Mouse (Mus musculus) embryonic stem cell, embryonic (primary cell): ENCODE data around the gene Tekt4.

Experiments used
- CTCF ChIA-PET, 4 experiments: fragments of 300-600 bp in 2 of 4; fragments of 350-600 bp in 2 of 4; sonication (Branson Sonifier 250); formaldehyde crosslinking; loops; one replicate each; lab custom pipeline; 2022; ENCODE audit warnings: inconsistent platforms in 2 of 4; lab: Charles Lee
- POLR2A ChIA-PET, 4 experiments: fragments of 300-600 bp in 2 of 4; fragments of 350-600 bp in 2 of 4; sonication (Branson Sonifier 250); formaldehyde crosslinking; loops; one replicate each; lab custom pipeline; 2022; ENCODE audit warnings: antibody characterized with exemption in 4 of 4, inconsistent platforms in 1 of 4; lab: Charles Lee

Tekt4 gene

GRCm38 (mm10) chr17:25482092-25482491 lies 27.7 kb downstream of the Tekt4 start:
- CTCF ChIA-PET = interaction anchor here in 1 of 4 experiments (1.4 kb wide), 1 partner anchor 319 kb away, joined by 4 read pairs; no protein-coding TSS in a partner anchor
- POLR2A ChIA-PET = interaction anchor here in 1 of 4 experiments (1.0 to 1.1 kb wide), 2 partner anchors 15 to 33 kb away, joined by 3 read pairs; partner anchors contain the start of gene Sstr5

DNA sequence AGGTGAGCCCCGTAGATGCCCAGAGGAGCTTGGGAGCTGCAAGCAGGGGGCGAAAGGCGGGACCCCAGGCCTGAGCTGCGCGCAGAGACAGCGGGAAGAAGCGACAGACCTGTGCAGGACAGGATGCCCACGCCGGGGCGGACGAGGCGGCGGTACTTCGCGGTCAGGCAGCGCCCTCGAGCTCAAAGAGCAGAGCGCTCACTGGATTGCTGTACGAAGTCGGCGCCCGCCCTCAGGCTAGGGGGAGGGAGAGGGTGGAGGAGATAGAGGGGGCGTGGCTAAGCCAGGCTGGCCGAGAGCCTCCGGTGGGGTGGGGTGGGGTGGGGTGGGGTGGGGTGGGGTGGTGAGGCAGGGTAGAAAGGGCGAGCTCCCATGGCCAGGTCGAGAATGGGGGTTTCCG lies 42.6 kb downstream of the Tekt4 start, which contains the start of gene Sstr5:
Gene Sstr5 (minus strand): TSS at position 276 of the 400 bp plus-strand sequence.
- CTCF ChIA-PET = interaction anchor here (0.6 to 2.6 kb wide), 16 partner anchors 11 to 1018 kb away, joined by 3 to 18 read pairs (median 4); partner anchors contain the start of genes Lmf1 (in 1 of the 4), Mlst8 (in 1 of the 4), Sox8 (in 1 of the 4) and Ube2i (in 1 of the 4)
- POLR2A ChIA-PET = interaction anchor here in 3 of 4 experiments (0.6 to 1.9 kb wide), 14 partner anchors 10 to 336 kb away, joined by 3 to 9 read pairs (median 4); partner anchors contain the start of genes Lmf1 (in 1 of the 3), Sox8 (in 1 of the 3) and Stub1 (in 1 of the 3)

GRCm38 (mm10) chr17:25502599-25502998 lies 48.2 kb downstream of the Tekt4 start:
- ChIA-PET CTCF (interaction anchor here in 1 of 4 experiments (1.3 kb wide), 1 partner anchor 26 kb away, joined by 3 read pairs; no protein-coding TSS in a partner anchor), POLR2A (no interaction called here)

DNA sequence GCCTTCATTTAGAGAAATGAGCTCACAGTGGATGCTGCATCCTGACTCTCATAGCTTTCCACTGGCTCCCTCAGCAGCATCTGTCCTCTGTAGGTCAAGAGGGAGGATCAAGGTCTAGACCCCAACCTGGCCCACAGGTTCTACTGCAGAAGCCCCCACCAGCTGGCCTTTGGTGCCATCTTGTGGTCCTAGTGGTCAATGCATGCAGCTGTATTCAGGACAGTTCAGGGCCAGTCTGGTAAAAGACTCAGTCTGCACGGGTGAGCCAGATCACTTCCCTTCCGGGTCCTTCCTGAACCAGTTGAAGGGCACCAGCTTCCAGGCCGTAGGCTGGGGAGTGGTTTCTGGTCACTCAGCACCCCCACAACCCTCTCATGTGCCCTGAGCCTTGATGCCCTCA lies 53.4 kb downstream of the Tekt4 start:
- ChIA-PET POLR2A (interaction anchor here in 2 of 4 experiments (0.6 to 2.0 kb wide), 9 partner anchors 9 to 548 kb away, joined by 3 to 6 read pairs (median 3); partner anchors contain the start of genes Jpt2 (in 1 of the 2) and Sstr5 (in 1 of the 2)), CTCF (interaction anchor here (0.6 to 2.7 kb wide), 51 partner anchors 9 to 1817 kb away, joined by 3 to 42 read pairs (median 4); partner anchors contain the start of genes Sstr5 (in 3 of the 4), Chtf18 (in 1 of the 4), Lmf1 (in 1 of the 4) and Rpusd1 (in 1 of the 4))

GRCm38 (mm10) chr17:25508860-25509577 lies 54.6 kb downstream of the Tekt4 start:
- POLR2A ChIA-PET = interaction anchor here in 1 of 4 experiments (1.0 kb wide), 1 partner anchor 22 kb away, joined by 3 read pairs; no protein-coding TSS in a partner anchor

DNA sequence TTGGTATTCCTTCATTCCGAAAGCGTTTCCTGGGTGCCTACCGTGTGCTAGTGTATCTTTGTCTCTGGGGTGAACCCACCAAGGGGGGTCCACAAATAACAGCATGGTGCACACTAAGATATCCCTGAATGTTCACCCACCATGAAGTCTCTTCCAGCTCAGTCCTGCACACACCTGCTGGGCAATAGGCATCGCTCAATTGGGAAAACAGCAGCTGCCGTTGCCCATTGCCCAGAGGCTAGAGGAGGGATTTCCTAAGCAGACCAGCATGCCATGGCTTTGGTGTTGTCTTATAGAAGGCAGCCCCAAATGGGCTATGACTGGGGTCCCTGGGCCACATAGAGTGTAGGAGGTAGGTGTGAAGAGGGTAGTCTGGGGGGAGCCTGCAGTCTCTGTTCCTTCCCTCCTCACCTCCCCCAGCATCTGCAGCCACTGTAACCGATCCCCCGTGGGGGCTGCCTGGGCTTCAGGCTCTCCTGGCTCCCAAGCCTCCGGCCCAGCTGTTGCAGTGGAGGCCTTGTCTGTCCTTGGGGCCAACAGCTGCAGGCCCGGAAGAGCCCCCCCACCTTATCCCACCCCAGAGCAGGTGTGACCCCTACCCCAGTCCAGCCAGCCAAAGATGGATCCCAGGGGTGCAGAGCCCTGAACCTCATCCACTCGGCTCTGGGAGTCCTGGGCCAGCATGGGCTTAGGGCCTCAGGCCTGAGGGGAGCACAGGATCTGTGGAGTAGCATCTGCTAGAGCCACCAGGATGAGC lies 55.8 kb downstream of the Tekt4 start:
- CTCF ChIA-PET = interaction anchor here in 1 of 4 experiments (0.5 to 0.6 kb wide), 2 partner anchors 57 to 222 kb away, joined by 3 read pairs; no protein-coding TSS in a partner anchor
- POLR2A ChIA-PET = interaction anchor here in 1 of 4 experiments (0.7 kb wide), 1 partner anchor 287 kb away, joined by 3 read pairs; no protein-coding TSS in a partner anchor

More at GRCm38 (mm10) chr17:25508860-25509577, 54.6 kb downstream of the Tekt4 start:
- CTCF ChIA-PET = interaction anchor here in 3 of 4 experiments (0.6 to 2.7 kb wide), 17 partner anchors 9 to 292 kb away, joined by 3 to 24 read pairs (median 4); partner anchors contain the start of genes Lmf1 (in 1 of the 3) and Sstr5 (in 1 of the 3)

- ChIA-PET CTCF (interaction anchor here in 2 of 4 experiments (0.7 to 1.3 kb wide), 3 partner anchors 15 to 37 kb away, joined by 3 to 5 read pairs (median 3); partner anchors contain the start of gene Sstr5 (in 1 of the 2)), POLR2A (interaction anchor here in 1 of 4 experiments (1.0 to 1.3 kb wide), 2 partner anchors 15 to 70 kb away, joined by 3 read pairs; partner anchors contain the start of gene Sstr5)
These were observed 57.5 kb downstream of the Tekt4 start for GRCm38 (mm10) chr17:25511876-25512275.

GRCm38 (mm10) chr17:25514055-25514454 lies 59.6 kb downstream of the Tekt4 start:
- ChIA-PET POLR2A (interaction anchor here in 2 of 4 experiments (0.8 to 1.2 kb wide), 5 partner anchors 7 to 271 kb away, joined by 3 to 4 read pairs (median 3); partner anchors contain the start of genes Haghl (in 1 of the 2) and Sstr5 (in 1 of the 2)), CTCF (interaction anchor here in 1 of 4 experiments (1.2 to 2.0 kb wide), 2 partner anchors 40 to 182 kb away, joined by 3 to 8 read pairs; no protein-coding TSS in a partner anchor)

GRCm38 (mm10) chr17:25516315-25516714 lies 61.9 kb downstream of the Tekt4 start:
- ChIA-PET POLR2A (interaction anchor here in 2 of 4 experiments (0.7 to 1.5 kb wide), 3 partner anchors 9 to 111 kb away, joined by 3 read pairs; no protein-coding TSS in a partner anchor), CTCF (interaction anchor here (0.9 to 1.6 kb wide), 5 partner anchors 8 to 52 kb away, joined by 3 to 10 read pairs (median 3); no protein-coding TSS in a partner anchor)

DNA sequence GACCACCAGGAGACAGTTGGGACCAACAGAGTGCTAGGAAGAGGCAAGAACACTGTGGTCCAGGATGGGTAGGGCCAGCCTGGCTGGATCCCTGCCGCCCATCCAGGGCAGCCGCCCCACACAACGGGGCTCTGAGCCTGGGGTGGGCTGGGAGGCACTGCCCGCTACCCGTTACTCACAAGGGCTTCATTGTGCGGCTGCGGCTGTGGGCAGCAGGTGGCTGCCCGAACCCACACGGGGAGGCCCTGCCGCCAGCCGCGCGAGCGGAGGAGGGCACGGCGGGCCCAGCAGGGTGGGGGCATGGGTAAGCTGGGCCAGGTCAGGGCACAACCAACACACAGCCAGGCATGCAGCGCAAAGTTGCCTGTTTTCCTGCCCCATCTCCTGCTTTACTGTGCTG lies 63.7 kb downstream of the Tekt4 start:
- CTCF ChIA-PET = interaction anchor here (0.6 to 1.8 kb wide), 6 partner anchors 9 to 1494 kb away, joined by 3 to 5 read pairs (median 3); partner anchors contain the start of gene Sstr5 (in 1 of the 4)
- POLR2A ChIA-PET = interaction anchor here in 2 of 4 experiments (1.0 to 1.2 kb wide), 2 partner anchors 9 to 209 kb away, joined by 3 to 4 read pairs; partner anchors contain the start of genes Chtf18 (in 1 of the 2) and Rpusd1 (in 1 of the 2)

- ChIA-PET CTCF (interaction anchor here in 2 of 4 experiments (0.7 to 1.1 kb wide), 2 partner anchors 48 to 77 kb away, joined by 3 read pairs; no protein-coding TSS in a partner anchor), POLR2A (interaction anchor here in 2 of 4 experiments (0.6 to 1.4 kb wide), 5 partner anchors 12 to 382 kb away, joined by 3 read pairs; partner anchors contain the start of genes Chtf18 (in 1 of the 2) and Rpusd1 (in 1 of the 2))
These were observed 65.1 kb downstream of the Tekt4 start for GRCm38 (mm10) chr17:25519511-25519910.

- ChIA-PET POLR2A (no interaction called here), CTCF (interaction anchor here in 1 of 4 experiments (1.1 kb wide), 1 partner anchor 48 kb away, joined by 3 read pairs; no protein-coding TSS in a partner anchor)
These were observed 66.1 kb downstream of the Tekt4 start for GRCm38 (mm10) chr17:25520492-25520891.

DNA sequence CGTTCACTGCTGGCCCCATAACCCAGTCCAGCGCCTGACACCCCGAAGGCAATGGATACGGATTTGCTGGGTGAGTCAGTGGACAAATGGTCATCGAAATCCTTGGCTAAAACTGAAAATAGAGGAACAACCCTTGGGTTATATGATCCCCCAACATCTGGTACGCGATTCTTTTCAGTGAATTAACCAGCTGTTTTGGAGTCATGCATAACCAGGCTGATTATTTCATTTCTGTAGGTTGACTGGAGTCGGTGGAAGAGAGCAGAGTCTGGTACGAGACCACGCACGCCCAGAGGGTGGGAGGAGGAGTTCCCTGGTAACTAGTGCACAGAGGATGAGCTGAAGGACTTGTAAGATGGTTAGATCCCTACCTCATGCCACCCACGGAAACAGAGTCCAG lies 67.7 kb downstream of the Tekt4 start:
- ChIA-PET POLR2A (no interaction called here), CTCF (no interaction called here)
